Mouse (Mus musculus): Measurements from ENCODE around the gene Rufy3. TPM values are rescaled to one million over a fixed set of nuclear protein-coding genes. Genes with fewer than 3 reads are reported as not detected.

Rufy3 gene
- polyA plus RNA-seq, 1 experiment from 2014 or later, result 13.5 TPM

DNA sequence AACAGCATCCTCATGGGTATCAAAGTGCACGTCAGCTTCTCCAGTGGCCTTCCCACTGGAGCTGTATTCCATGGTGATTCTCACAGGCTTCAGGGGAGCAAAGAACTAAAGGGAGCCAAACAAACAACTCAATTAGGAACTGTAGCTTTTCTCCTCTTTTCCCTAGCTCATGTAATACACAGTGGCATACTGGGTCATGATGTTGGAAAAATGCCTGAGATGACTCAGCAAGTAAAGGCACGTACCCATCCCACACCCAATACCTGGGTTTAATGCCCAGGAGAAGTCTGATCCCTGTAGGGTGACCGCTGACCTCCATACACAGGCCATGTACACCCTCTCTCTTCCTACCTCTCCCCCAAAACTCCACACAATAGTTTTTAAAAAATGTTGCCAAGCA, 98.3 kb downstream of the Rufy3 start:
- no peak for ATAC-seq (ENCODE audit: insufficient read depth, low FRiP score)
- Histone ChIP-seq H3K4me3 (replicated peaks; ENCODE audit: low read length) (no peak overlapping the region), H3K27me3 (ENCODE audit: control insufficient read depth, insufficient read depth, low read length) (no peaks in the 10 kb centered on the region), H3K27ac (ENCODE audit: low read length) (no peak overlapping the region), H3K4me1 (ENCODE audit: control insufficient read depth, insufficient read depth, low read length) (no peaks in the 10 kb centered on the region), H3K9ac (ENCODE audit: low read length) (no peak overlapping the region), H3K9me3 (replicated peaks; ENCODE audit: control insufficient read depth, low read length) (no peaks in the 10 kb centered on the region), H3K4me2 (ENCODE audit: low read depth, low read length) (no peak overlapping the region), H3K36me3 (ENCODE audit: control insufficient read depth, insufficient read depth, low read length) (peaks cover 45% of the 10 kb centered on the region)
- WGBS, result 95% methylated on average over 3 of the region's 3 CpGs

DNA sequence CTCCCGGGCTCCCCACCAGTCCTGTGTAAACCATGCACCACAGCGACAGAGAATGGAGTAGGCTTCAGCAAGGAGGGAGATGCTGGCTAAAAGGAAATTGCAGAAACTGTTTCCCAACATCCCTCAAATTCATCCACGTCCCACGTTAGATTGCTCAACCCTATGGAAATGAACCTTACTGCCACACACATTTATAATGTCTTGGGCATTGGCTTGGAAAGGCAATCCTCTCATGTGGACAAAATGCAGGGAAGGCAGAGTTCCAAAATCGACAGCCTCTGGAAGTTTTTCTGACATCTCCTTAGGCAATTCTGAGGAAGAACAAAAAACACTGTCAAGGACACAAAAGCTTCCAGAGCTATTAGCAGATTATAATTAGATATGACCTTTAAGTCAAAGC, 99.0 kb downstream of the Rufy3 start:
- no peak overlapping the region for H3K4me3 ChIP-seq (replicated peaks; ENCODE audit: low read length)
- WGBS, result 87% methylated on average over 5 of the region's 5 CpGs
- no peak overlapping the region for H3K27ac ChIP-seq (ENCODE audit: low read length)
- no peaks in the 10 kb centered on the region for H3K9me3 ChIP-seq (replicated peaks; ENCODE audit: control insufficient read depth, low read length)
- no peaks in the 10 kb centered on the region for H3K4me1 ChIP-seq (ENCODE audit: control insufficient read depth, insufficient read depth, low read length)
- ATAC-seq (ENCODE audit: insufficient read depth, low FRiP score), result no peak
- H3K27me3 ChIP-seq (ENCODE audit: control insufficient read depth, insufficient read depth, low read length), result no peaks in the 10 kb centered on the region
- H3K9ac ChIP-seq (ENCODE audit: low read length), result no peak overlapping the region
- no peak overlapping the region for H3K4me2 ChIP-seq (ENCODE audit: low read depth, low read length)
- H3K36me3 ChIP-seq (ENCODE audit: control insufficient read depth, insufficient read depth, low read length), result peaks cover 45% of the 10 kb centered on the region

DNA sequence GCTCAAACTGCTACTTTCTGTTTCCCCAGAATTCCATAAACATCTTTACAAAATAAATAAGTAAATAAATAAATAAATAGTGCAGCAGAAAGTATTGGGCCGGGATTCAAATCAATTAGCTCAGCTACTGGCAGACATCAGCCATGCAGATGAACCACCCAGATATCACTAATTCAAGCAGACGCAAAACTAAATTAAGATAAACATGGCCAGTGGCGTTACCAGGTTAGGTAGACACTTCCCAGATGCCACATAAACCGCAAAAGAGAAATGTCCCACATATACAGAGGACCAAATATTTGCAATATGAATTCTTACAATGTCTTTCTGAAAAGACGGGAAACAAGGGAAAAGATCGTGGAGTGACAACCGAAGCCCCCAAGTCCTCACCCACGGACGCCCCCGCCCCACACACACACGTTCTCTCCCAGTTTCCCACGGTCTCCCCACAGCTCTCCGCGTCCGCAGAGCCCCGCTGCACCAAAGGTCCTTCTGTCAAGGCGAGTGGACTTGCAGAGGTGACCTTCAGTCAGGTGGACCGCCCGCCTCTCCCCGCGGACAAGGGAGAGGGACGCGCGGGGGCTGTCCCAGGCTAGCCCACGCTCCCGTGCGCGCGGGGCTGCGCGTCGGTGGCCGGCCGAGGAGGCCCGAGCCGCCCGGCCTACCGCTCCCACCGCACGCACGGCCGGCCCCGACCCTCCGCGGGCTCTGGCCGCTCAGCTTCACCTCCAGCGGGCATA, 110.0 kb downstream of the Rufy3 start:
- Histone ChIP-seq H3K36me3 (ENCODE audit: control insufficient read depth, insufficient read depth, low read length) (peaks cover 6% of the 10 kb centered on the region), H3K4me1 (ENCODE audit: control insufficient read depth, insufficient read depth, low read length) (peaks cover 12% of the 10 kb centered on the region; the same call in 1 of the 2 replicates), H3K27ac (ENCODE audit: low read length) (peak overlapping the region; percentile 94), H3K9me3 (replicated peaks; ENCODE audit: control insufficient read depth, low read length) (no peaks in the 10 kb centered on the region), H3K4me2 (ENCODE audit: low read depth, low read length) (peak overlapping the region; percentile 66), H3K27me3 (ENCODE audit: control insufficient read depth, insufficient read depth, low read length) (no peaks in the 10 kb centered on the region), H3K9ac (ENCODE audit: low read length) (peak overlapping the region; percentile 96), H3K4me3 (replicated peaks; ENCODE audit: low read length) (peak overlapping the region; percentile 94)
- under 1% methylated on average over 46 of the region's 47 CpGs for WGBS
- ATAC-seq (ENCODE audit: insufficient read depth, low FRiP score), result peak; percentile 12

DNA sequence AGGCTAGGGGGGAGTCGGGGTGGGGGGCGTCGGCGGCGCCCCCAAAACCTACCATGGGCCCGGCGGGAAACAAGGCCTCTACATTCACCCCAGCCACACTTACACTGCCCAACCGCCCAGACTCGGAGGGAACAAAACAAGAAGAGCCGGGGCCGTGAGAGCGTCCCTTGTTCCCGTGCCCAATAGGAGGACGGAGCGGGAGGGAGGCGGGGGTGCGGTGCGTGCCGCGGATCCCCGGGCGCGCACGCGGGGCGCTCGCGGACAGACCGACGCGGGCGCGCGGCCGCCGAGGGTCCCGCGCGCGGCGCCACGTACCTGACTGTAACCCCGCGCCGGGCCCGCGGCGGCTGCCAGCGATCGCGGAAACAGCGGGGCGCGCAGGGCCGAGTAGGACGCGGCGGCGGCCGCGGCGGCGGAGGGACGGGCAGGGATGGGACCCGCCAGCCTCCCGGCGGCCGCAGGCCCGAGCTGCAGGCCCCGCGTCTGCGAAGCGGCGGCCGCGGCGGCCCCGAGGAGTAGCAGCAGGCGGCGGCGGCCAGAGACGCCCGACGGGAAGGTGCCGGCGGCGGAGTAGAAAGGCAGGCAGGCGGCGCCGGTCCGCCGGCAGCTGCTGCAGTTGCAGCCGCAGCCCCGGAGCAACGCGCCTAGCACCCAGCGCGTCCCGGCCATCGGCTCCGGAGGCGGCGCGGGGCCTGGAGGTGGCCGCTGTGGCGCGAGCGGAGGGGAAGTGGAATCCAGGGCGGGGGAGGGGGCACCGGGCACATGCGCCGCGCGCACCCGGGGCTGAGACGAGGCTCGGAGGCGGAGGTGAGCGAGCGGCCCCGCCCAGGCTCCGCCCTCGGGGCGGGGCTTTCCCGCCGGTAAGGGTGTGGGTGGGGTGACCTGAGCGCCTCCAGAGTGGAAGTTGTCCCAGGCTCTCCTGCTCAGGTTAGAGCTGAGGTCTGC, 110.9 kb downstream of the Rufy3 start, which contains the start of gene Grsf1:
Grsf1 (minus strand) TSS at position 729 of the 945 bp plus-strand sequence.
- under 1% methylated on average over 112 of the region's 127 CpGs for WGBS

DNA sequence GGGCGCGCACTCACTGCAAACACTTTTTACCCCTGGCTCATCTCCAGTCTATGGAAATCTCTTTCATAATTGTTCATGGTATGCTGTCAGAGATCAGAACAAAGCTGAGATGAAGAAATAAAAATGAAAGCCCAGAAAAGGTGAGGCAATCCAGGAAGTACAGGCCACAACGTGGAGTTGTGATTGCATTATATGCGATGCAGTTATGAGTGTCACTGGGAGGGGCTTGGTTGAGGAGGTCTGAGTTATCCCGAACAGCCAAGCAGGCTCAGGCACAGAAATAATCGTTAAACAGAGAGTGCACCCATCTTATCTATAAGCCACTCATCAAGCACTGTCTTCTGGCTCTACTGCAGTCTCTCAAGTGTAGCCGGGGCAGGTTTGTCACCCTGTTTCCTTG, 114.1 kb downstream of the Rufy3 start:
- no peak overlapping the region for H3K4me2 ChIP-seq (ENCODE audit: low read depth, low read length)

More for the DNA sequence above, 110.9 kb downstream of the Rufy3 start, which contains the start of gene Grsf1:
- H3K36me3 ChIP-seq (ENCODE audit: control insufficient read depth, insufficient read depth, low read length), result peaks cover 6% of the 10 kb centered on the region
- H3K9me3 ChIP-seq (replicated peaks; ENCODE audit: control insufficient read depth, low read length), result no peaks in the 10 kb centered on the region
- ATAC-seq (ENCODE audit: insufficient read depth, low FRiP score), result peak; percentile 94
- peak within 1 kb of the TSS; percentile 66 for H3K4me2 ChIP-seq (ENCODE audit: low read depth, low read length)
- peaks cover 12% of the 10 kb centered on the region; the same call in 1 of the 2 replicates for H3K4me1 ChIP-seq (ENCODE audit: control insufficient read depth, insufficient read depth, low read length)
- peak within 1 kb of the TSS; percentile 94 for H3K27ac ChIP-seq (ENCODE audit: low read length)
- peak within 1 kb of the TSS; percentile 96 for H3K9ac ChIP-seq (ENCODE audit: low read length)
- H3K4me3 ChIP-seq (replicated peaks; ENCODE audit: low read length), result peak within 1 kb of the TSS; percentile 94
- H3K27me3 ChIP-seq (ENCODE audit: control insufficient read depth, insufficient read depth, low read length), result no peaks in the 10 kb centered on the region

DNA sequence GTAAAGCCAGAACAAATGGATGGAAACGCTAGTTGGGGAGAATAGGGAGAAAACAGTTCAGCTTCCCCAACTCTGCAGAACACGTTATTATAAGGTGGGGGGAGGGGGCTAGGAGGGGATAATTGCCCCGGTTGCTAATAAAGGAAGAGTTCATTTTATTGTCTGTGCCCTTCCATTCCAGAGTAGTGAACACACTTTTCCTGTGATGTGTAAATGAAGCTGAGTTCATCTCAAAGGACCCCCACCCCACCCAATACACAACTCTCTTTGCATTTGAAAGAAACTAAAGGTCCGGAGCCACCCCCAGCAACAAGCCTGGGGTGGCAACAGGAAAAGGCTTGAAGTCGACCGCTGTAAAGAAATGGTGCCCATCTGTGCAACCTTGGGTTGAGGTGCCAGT, 114.5 kb downstream of the Rufy3 start:
- H3K4me1 ChIP-seq (ENCODE audit: control insufficient read depth, insufficient read depth, low read length), result peaks cover 4% of the 10 kb centered on the region; the same call in 1 of the 2 replicates
- H3K4me2 ChIP-seq (ENCODE audit: low read depth, low read length), result no peak overlapping the region
- no peak overlapping the region for H3K4me3 ChIP-seq (replicated peaks; ENCODE audit: low read length)
- WGBS, result 26% methylated on average over 6 of the region's 6 CpGs
- H3K9ac ChIP-seq (ENCODE audit: low read length), result no peak overlapping the region
- no peak for ATAC-seq (ENCODE audit: insufficient read depth, low FRiP score)
- no peaks in the 10 kb centered on the region for H3K9me3 ChIP-seq (replicated peaks; ENCODE audit: control insufficient read depth, low read length)
- no peak overlapping the region for H3K27ac ChIP-seq (ENCODE audit: low read length)
- H3K27me3 ChIP-seq (ENCODE audit: control insufficient read depth, insufficient read depth, low read length), result no peaks in the 10 kb centered on the region
- H3K36me3 ChIP-seq (ENCODE audit: control insufficient read depth, insufficient read depth, low read length), result no peaks in the 10 kb centered on the region

More for the DNA sequence above, 114.1 kb downstream of the Rufy3 start:
- H3K27ac ChIP-seq (ENCODE audit: low read length), result 0 out of 2 replicates have a peak overlapping the region, but pooled peaks have one; percentile 18
- H3K4me1 ChIP-seq (ENCODE audit: control insufficient read depth, insufficient read depth, low read length), result peaks cover 8% of the 10 kb centered on the region; the same call in 1 of the 2 replicates
- H3K9ac ChIP-seq (ENCODE audit: low read length), result no peak overlapping the region
- ATAC-seq (ENCODE audit: insufficient read depth, low FRiP score), result no peak
- no peaks in the 10 kb centered on the region for H3K36me3 ChIP-seq (ENCODE audit: control insufficient read depth, insufficient read depth, low read length)
- H3K4me3 ChIP-seq (replicated peaks; ENCODE audit: low read length), result no peak overlapping the region
- no peaks in the 10 kb centered on the region for H3K9me3 ChIP-seq (replicated peaks; ENCODE audit: control insufficient read depth, low read length)
- no peaks in the 10 kb centered on the region for H3K27me3 ChIP-seq (ENCODE audit: control insufficient read depth, insufficient read depth, low read length)
- 36% methylated on average over 7 of the region's 7 CpGs for WGBS

DNA sequence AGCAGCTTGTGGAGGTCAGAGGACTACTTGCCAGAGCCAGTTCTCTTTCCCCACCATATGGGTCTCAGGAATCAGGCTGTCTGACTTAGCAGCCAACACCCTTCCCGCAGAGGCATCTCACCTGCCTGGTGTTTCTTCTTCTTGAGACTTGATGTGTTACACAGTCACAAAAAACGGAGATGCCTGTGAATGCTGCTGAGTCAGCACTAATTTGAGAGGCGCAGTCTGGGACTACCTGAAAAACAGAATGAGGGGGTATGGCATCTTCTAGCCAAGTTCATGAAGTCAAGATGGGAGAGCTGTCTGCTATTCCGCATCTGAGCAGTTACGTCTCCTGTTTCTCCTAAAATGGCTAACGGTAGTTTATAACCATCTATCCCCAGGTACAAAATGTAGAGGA, 115.7 kb downstream of the Rufy3 start:
- no peaks in the 10 kb centered on the region for H3K36me3 ChIP-seq (ENCODE audit: control insufficient read depth, insufficient read depth, low read length)
- H3K4me1 ChIP-seq (ENCODE audit: control insufficient read depth, insufficient read depth, low read length), result no peaks in the 10 kb centered on the region
- WGBS, result 80% methylated on average over 6 of the region's 6 CpGs
- no peaks in the 10 kb centered on the region for H3K9me3 ChIP-seq (replicated peaks; ENCODE audit: control insufficient read depth, low read length)
- H3K4me3 ChIP-seq (replicated peaks; ENCODE audit: low read length), result no peak overlapping the region
- H3K27ac ChIP-seq (ENCODE audit: low read length), result no peak overlapping the region
- H3K27me3 ChIP-seq (ENCODE audit: control insufficient read depth, insufficient read depth, low read length), result no peaks in the 10 kb centered on the region
- H3K4me2 ChIP-seq (ENCODE audit: low read depth, low read length), result no peak overlapping the region
- ATAC-seq (ENCODE audit: insufficient read depth, low FRiP score), result no peak
- no peak overlapping the region for H3K9ac ChIP-seq (ENCODE audit: low read length)

DNA sequence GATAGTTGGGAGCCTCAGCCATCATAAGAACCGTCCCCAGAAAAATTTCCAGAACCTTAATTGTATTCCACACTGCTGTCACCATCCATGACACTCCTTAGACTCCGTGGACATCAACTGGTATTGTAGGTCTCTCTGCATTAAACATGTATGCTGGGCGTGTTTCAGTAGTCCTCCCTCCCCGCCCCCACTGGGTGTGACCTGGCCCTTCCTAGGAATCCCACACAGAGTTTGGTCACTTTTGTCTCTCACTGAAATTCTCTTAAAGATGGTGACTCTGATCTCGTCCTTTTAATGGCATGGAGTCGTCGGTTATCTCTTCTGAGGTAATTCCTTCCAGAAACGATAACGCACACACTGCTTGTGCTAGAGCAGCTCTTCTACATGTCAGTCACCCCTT, 118.9 kb downstream of the Rufy3 start:
- Histone ChIP-seq H3K4me3 (replicated peaks; ENCODE audit: low read length) (no peak overlapping the region), H3K9ac (ENCODE audit: low read length) (no peak overlapping the region), H3K36me3 (ENCODE audit: control insufficient read depth, insufficient read depth, low read length) (no peaks in the 10 kb centered on the region), H3K9me3 (replicated peaks; ENCODE audit: control insufficient read depth, low read length) (no peaks in the 10 kb centered on the region), H3K27me3 (ENCODE audit: control insufficient read depth, insufficient read depth, low read length) (no peaks in the 10 kb centered on the region), H3K4me1 (ENCODE audit: control insufficient read depth, insufficient read depth, low read length) (0 out of 2 replicates have a peak, but pooled peaks cover 2% of the 10 kb centered on the region), H3K27ac (ENCODE audit: low read length) (no peak overlapping the region), H3K4me2 (ENCODE audit: low read depth, low read length) (no peak overlapping the region)
- no peak for ATAC-seq (ENCODE audit: insufficient read depth, low FRiP score)
- 81% methylated on average over 9 of the region's 9 CpGs for WGBS

DNA sequence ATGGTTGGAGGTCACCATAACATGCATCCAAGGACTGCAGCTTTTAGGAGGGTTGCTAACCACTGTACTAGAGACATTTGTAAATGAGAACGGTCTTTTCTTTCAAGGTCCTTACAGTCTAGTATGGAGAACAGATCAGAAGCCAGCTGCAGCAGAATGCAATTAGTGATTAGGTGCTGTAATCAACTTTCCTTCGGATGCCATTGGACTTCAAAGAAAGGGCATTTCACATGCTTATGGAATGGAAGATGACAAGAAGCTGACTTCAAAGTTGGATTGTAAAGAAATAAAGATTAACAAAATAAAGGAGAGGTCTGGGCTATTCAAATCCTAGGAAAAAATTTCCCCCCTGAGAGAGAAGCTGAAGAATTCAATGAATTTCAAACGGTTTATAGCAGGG, 119.4 kb downstream of the Rufy3 start:
- 30% methylated on average over 3 of the region's 3 CpGs for WGBS
- no peaks in the 10 kb centered on the region for H3K36me3 ChIP-seq (ENCODE audit: control insufficient read depth, insufficient read depth, low read length)
- H3K4me1 ChIP-seq (ENCODE audit: control insufficient read depth, insufficient read depth, low read length), result 0 out of 2 replicates have a peak, but pooled peaks cover 3% of the 10 kb centered on the region
- H3K4me3 ChIP-seq (replicated peaks; ENCODE audit: low read length), result no peak overlapping the region
- no peak for ATAC-seq (ENCODE audit: insufficient read depth, low FRiP score)
- no peaks in the 10 kb centered on the region for H3K27me3 ChIP-seq (ENCODE audit: control insufficient read depth, insufficient read depth, low read length)
- no peak overlapping the region for H3K27ac ChIP-seq (ENCODE audit: low read length)
- H3K9ac ChIP-seq (ENCODE audit: low read length), result no peak overlapping the region
- no peak overlapping the region for H3K4me2 ChIP-seq (ENCODE audit: low read depth, low read length)
- no peaks in the 10 kb centered on the region for H3K9me3 ChIP-seq (replicated peaks; ENCODE audit: control insufficient read depth, low read length)
